Mouse (Mus musculus): ENCODE data around the gene Arhgap22. TPM values are rescaled to one million over a fixed set of nuclear protein-coding genes. Genes with fewer than 3 reads are reported as not detected.

Gene Arhgap22
- polyA plus RNA-seq, 1 experiment = 39.5 TPM

DNA sequence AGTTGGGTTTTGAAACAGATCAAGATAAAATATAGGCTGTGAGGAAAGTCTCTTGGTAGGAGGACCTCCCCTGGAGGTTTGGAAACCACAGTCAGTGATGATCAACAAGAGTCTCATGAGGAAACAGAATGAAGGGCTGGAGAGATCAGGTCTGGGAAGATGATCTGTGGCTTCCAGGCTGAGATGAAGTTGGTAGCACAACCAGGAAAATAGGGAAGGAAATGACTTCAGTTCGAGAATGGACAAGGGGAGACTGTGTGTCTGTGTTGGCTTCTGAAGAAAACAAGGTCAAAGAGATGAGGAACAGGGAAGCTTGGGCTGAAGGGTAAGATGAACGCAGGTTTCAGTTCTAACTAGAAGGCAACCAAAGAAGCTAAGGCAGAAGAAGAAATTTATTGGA, 26.6 kb downstream of the Arhgap22 start:
- TF ChIP-seq CTCF (IDR thresholded peaks at IDR 0.05; ENCODE audit: low read depth, low read length) = no peak
- no peak for TF ChIP-seq POLR2A (IDR thresholded peaks at IDR 0.05; ENCODE audit: borderline replicate concordance, low read depth, low read length)

GRCm38 (mm10) chr14:33243261-33243660, 29.4 kb downstream of the Arhgap22 start:
- Histone ChIP-seq H3K4me1 (ENCODE audit: control insufficient read depth, insufficient read depth, low read length) (peaks cover 75% of the 10 kb centered on the region), H3K27ac (ENCODE audit: insufficient read depth, low read depth, low read length) (peak overlapping the region; percentile 22; the same call in 1 of the 2 replicates), H3K4me3 (ENCODE audit: insufficient read depth, low read length) (no peak overlapping the region)
- no peak for TF ChIP-seq CTCF (IDR thresholded peaks at IDR 0.05; ENCODE audit: low read depth, low read length)
- TF ChIP-seq POLR2A (IDR thresholded peaks at IDR 0.05; ENCODE audit: borderline replicate concordance, low read depth, low read length) = no peak

More for the DNA sequence above, 26.6 kb downstream of the Arhgap22 start:
- Histone ChIP-seq H3K4me1 (ENCODE audit: control insufficient read depth, insufficient read depth, low read length) (peaks cover 68% of the 10 kb centered on the region), H3K4me3 (ENCODE audit: insufficient read depth, low read length) (no peak overlapping the region), H3K27ac (ENCODE audit: insufficient read depth, low read depth, low read length) (peak overlapping the region; percentile 81)

DNA sequence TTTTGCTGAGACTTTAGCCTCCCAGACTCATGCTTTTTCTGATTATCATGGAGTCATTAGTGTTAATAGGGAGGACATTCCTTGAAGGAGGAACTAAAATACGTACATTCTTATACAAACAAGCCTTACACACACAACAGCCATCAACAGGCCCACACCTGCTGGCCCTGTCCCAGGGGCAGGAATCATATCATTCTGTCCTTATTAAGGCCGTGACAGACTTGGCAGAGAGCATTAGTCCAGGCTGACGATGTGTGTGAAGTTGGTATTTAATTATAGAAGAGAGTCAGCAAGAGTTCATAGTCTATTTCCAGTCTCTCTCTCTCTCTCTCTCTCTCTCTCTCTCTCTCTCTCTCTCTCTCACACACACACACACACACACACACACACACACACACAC, 30.7 kb downstream of the Arhgap22 start:
- Histone ChIP-seq H3K27ac (ENCODE audit: insufficient read depth, low read depth, low read length) (peak overlapping the region; percentile 97), H3K4me3 (ENCODE audit: insufficient read depth, low read length) (no peak overlapping the region), H3K4me1 (ENCODE audit: control insufficient read depth, insufficient read depth, low read length) (peaks cover 80% of the 10 kb centered on the region)
- TF ChIP-seq POLR2A (IDR thresholded peaks at IDR 0.05; ENCODE audit: borderline replicate concordance, low read depth, low read length) = no peak

DNA sequence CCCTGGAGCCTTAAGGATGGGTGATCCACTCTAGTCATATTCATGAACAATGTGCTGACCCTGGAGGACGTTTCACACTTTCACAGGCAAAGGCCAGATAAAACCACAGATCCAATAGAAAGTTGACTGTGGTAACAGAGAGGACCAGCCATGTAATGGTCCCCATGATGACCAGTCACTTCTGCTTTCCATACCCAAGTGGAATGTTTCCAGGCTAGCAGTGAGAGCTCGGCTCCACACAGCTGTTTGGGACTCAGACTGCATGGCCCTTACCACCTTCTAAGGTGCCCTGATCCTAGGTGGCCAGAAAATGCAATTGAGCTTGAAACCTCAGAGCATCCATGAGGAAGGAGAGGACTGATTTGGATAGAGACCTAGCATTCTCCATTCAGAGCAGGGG, 31.1 kb downstream of the Arhgap22 start:
- H3K4me3 ChIP-seq (ENCODE audit: insufficient read depth, low read length) = no peak overlapping the region
- no peak for TF ChIP-seq POLR2A (IDR thresholded peaks at IDR 0.05; ENCODE audit: borderline replicate concordance, low read depth, low read length)
- no peak for TF ChIP-seq CTCF (IDR thresholded peaks at IDR 0.05; ENCODE audit: low read depth, low read length)
- H3K27ac ChIP-seq (ENCODE audit: insufficient read depth, low read depth, low read length) = peak overlapping the region; percentile 97
- H3K4me1 ChIP-seq (ENCODE audit: control insufficient read depth, insufficient read depth, low read length) = peaks cover 82% of the 10 kb centered on the region

- Histone ChIP-seq H3K27ac (ENCODE audit: insufficient read depth, low read depth, low read length) (peak overlapping the region; percentile 97), H3K4me3 (ENCODE audit: insufficient read depth, low read length) (peak overlapping the region; percentile 39), H3K4me1 (ENCODE audit: control insufficient read depth, insufficient read depth, low read length) (peaks cover 72% of the 10 kb centered on the region)
- TF ChIP-seq POLR2A (IDR thresholded peaks at IDR 0.05; ENCODE audit: borderline replicate concordance, low read depth, low read length) (no peak), CTCF (IDR thresholded peaks at IDR 0.05; ENCODE audit: low read depth, low read length) (peak; percentile 76)
Measured at GRCm38 (mm10) chr14:33246476-33246875, 32.6 kb downstream of the Arhgap22 start.

- no peak for TF ChIP-seq CTCF (IDR thresholded peaks at IDR 0.05; ENCODE audit: low read depth, low read length)
- TF ChIP-seq POLR2A (IDR thresholded peaks at IDR 0.05; ENCODE audit: borderline replicate concordance, low read depth, low read length) = no peak
- Histone ChIP-seq H3K27ac (ENCODE audit: insufficient read depth, low read depth, low read length) (peak overlapping the region; percentile 97), H3K4me3 (ENCODE audit: insufficient read depth, low read length) (peak overlapping the region; percentile 39), H3K4me1 (ENCODE audit: control insufficient read depth, insufficient read depth, low read length) (peaks cover 67% of the 10 kb centered on the region)
Measured at GRCm38 (mm10) chr14:33247623-33248022, 33.8 kb downstream of the Arhgap22 start.

GRCm38 (mm10) chr14:33248741-33249140, 34.9 kb downstream of the Arhgap22 start:
- no peak for TF ChIP-seq CTCF (IDR thresholded peaks at IDR 0.05; ENCODE audit: low read depth, low read length)
- no peak for TF ChIP-seq POLR2A (IDR thresholded peaks at IDR 0.05; ENCODE audit: borderline replicate concordance, low read depth, low read length)
- Histone ChIP-seq H3K4me3 (ENCODE audit: insufficient read depth, low read length) (no peak overlapping the region), H3K27ac (ENCODE audit: insufficient read depth, low read depth, low read length) (peak overlapping the region; percentile 91), H3K4me1 (ENCODE audit: control insufficient read depth, insufficient read depth, low read length) (peaks cover 69% of the 10 kb centered on the region)

GRCm38 (mm10) chr14:33250215-33250939, 36.6 kb downstream of the Arhgap22 start:
- Histone ChIP-seq H3K27ac (ENCODE audit: insufficient read depth, low read depth, low read length) (peak overlapping the region; percentile 77), H3K4me1 (ENCODE audit: control insufficient read depth, insufficient read depth, low read length) (peaks cover 65% of the 10 kb centered on the region), H3K4me3 (ENCODE audit: insufficient read depth, low read length) (peak overlapping the region; percentile 66)
- TF ChIP-seq POLR2A (IDR thresholded peaks at IDR 0.05; ENCODE audit: borderline replicate concordance, low read depth, low read length) (no peak), CTCF (IDR thresholded peaks at IDR 0.05; ENCODE audit: low read depth, low read length) (no peak; the same call in 1 of the 2 replicates)

DNA sequence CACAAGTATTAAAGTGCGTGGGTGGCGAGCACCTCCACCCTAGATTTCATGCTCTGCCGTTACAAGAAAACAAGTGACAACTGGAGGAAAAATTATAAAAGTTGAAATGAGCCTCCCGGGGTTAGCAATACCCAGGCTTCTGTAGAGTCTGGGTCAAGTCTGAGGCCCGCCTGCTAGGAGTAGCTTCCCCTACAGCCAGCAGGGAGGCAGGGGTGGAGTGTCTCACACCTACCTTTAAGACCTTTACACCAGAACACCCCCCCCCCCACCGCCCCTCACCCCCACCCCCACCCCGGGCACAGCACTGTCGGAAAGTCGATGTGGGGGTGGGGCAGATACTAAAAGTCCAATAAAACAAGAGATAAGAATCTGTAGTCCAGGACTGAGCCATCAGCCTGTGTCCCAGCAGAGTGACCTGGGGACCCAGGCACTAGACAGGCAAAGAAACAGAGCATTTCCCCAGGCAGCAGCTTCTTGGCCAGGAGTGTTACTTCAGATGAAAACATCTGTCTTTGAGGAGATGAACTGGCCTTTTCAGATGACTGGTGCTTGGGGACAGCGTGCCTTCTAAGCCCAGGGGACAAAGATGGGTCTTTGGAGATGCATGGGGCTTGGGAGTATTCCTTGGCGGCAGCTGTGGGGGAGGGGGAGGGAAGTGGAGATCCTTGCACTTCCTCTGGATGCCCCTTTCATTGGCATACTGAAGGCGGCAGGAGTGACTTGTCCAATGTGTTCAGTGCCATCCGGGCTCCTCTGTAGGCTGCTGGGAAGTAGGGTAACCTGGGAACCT, 37.3 kb downstream of the Arhgap22 start:
- peaks cover 62% of the 10 kb centered on the region for H3K4me1 ChIP-seq (ENCODE audit: control insufficient read depth, insufficient read depth, low read length)
- H3K4me3 ChIP-seq (ENCODE audit: insufficient read depth, low read length) = peak overlapping the region; percentile 66
- TF ChIP-seq CTCF (IDR thresholded peaks at IDR 0.05; ENCODE audit: low read depth, low read length) = 0 out of 2 replicates have a peak, but pooled peaks have one; percentile 6
- no peak for TF ChIP-seq POLR2A (IDR thresholded peaks at IDR 0.05; ENCODE audit: borderline replicate concordance, low read depth, low read length)
- H3K27ac ChIP-seq (ENCODE audit: insufficient read depth, low read depth, low read length) = peak overlapping the region; percentile 77

DNA sequence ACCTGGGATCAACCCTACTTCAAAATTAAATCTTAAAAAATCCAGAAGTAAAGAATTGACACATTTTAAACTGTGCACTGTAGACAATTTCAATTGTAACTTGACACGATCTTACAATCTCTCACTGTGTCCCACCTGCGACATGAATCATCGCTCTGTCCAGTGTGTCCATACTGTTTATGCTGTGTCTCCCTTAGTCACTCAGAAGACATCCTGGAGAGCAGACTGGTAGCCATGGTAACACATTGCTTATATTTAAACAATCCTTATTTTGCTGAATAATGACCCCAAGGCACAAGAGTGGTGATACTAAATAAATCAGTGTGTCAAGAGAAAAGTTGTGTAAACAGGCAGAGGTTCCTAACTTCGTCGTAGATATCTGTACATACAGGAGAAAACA, 44.4 kb downstream of the Arhgap22 start:
- peaks cover 36% of the 10 kb centered on the region for H3K4me1 ChIP-seq (ENCODE audit: control insufficient read depth, insufficient read depth, low read length)
- no peak for TF ChIP-seq POLR2A (IDR thresholded peaks at IDR 0.05; ENCODE audit: borderline replicate concordance, low read depth, low read length)
- no peak for TF ChIP-seq CTCF (IDR thresholded peaks at IDR 0.05; ENCODE audit: low read depth, low read length)
- H3K4me3 ChIP-seq (ENCODE audit: insufficient read depth, low read length) = no peak overlapping the region
- no peak overlapping the region for H3K27ac ChIP-seq (ENCODE audit: insufficient read depth, low read depth, low read length)
